Mouse (Mus musculus): Measurements from ENCODE around the gene Asb5. TPM values are rescaled to one million over a fixed set of nuclear protein-coding genes. Genes with fewer than 3 reads are reported as not detected.
A peak's percentile ranks its signal among the peaks of the same experiment; 100 is the strongest.

Asb5 gene
- polyA plus RNA-seq, 1 experiment, result 0.32 TPM

- 10% methylated on average over 7 of the region's 7 CpGs for WGBS
- DNase-seq (ENCODE audit: low read depth, low spot score), result peak; percentile 6
Measured at GRCm38 (mm10) chr8:54528571-54528970, 809 bp upstream of the Asb5 start.

GRCm38 (mm10) chr8:54535172-54535571, 5.8 kb downstream of the Asb5 start:
- 89% methylated on average over 5 of the region's 5 CpGs for WGBS

GRCm38 (mm10) chr8:54537285-54537684, 7.9 kb downstream of the Asb5 start:
- WGBS, result 89% methylated on average over 3 of the region's 3 CpGs
- DNase-seq (ENCODE audit: low read depth, low spot score), result no peak

More at GRCm38 (mm10) chr8:54535172-54535571, 5.8 kb downstream of the Asb5 start:
- DNase-seq (ENCODE audit: low read depth, low spot score), result no peak

GRCm38 (mm10) chr8:54541331-54541730, 12.0 kb downstream of the Asb5 start:
- no peak for DNase-seq (ENCODE audit: low read depth, low spot score)
- WGBS, result 60% methylated on average over 1 of the region's 1 CpGs

- WGBS, result 82% methylated on average over 6 of the region's 6 CpGs
- no peak for DNase-seq (ENCODE audit: low read depth, low spot score)
Measured at GRCm38 (mm10) chr8:54548383-54548782, 19.0 kb downstream of the Asb5 start.

- WGBS, result 69% methylated on average over 12 of the region's 12 CpGs
- no peak for DNase-seq (ENCODE audit: low read depth, low spot score)
Measured at GRCm38 (mm10) chr8:54550026-54550574, 20.7 kb downstream of the Asb5 start.

- whole genome bisulfite sequencing, result 71% methylated on average over 2 of the region's 2 CpGs
- DNase-seq (ENCODE audit: low read depth, low spot score), result no peak
Measured at GRCm38 (mm10) chr8:54554921-54555320, 25.5 kb downstream of the Asb5 start.

GRCm38 (mm10) chr8:54562137-54562536, 32.8 kb downstream of the Asb5 start:
- WGBS, result 52% methylated on average over 4 of the region's 4 CpGs
- no peak for DNase-seq (ENCODE audit: low read depth, low spot score)

- no peak for DNase-seq (ENCODE audit: low read depth, low spot score)
- WGBS, result 93% methylated on average over 1 of the region's 1 CpGs
Measured at GRCm38 (mm10) chr8:54565181-54565580, 35.8 kb downstream of the Asb5 start.

- DNase-seq (ENCODE audit: low read depth, low spot score), result no peak
- WGBS, result 82% methylated on average over 7 of the region's 7 CpGs
Measured at GRCm38 (mm10) chr8:54565603-54566260, 36.4 kb downstream of the Asb5 start.

GRCm38 (mm10) chr8:54567168-54567567, 37.8 kb downstream of the Asb5 start:
- 57% methylated on average over 2 of the region's 2 CpGs for WGBS
- DNase-seq (ENCODE audit: low read depth, low spot score), result no peak

GRCm38 (mm10) chr8:54570618-54571609, 41.5 kb downstream of the Asb5 start:
- DNase-seq (ENCODE audit: low read depth, low spot score), result no peak
- WGBS, result 70% methylated on average over 15 of the region's 15 CpGs

GRCm38 (mm10) chr8:54581436-54581835, 52.1 kb downstream of the Asb5 start:
- no peak for DNase-seq (ENCODE audit: low read depth, low spot score)
- 79% methylated on average over 3 of the region's 3 CpGs for WGBS

GRCm38 (mm10) chr8:54582886-54583285, 53.5 kb downstream of the Asb5 start:
- 35% methylated on average over 1 of the region's 1 CpGs for WGBS

GRCm38 (mm10) chr8:54594634-54595033, 65.3 kb downstream of the Asb5 start:
- 87% methylated on average over 5 of the region's 5 CpGs for WGBS
- DNase-seq (ENCODE audit: low read depth, low spot score), result no peak

More at GRCm38 (mm10) chr8:54582886-54583285, 53.5 kb downstream of the Asb5 start:
- no peak for DNase-seq (ENCODE audit: low read depth, low spot score)

GRCm38 (mm10) chr8:54596051-54596450, 66.7 kb downstream of the Asb5 start:
- DNase-seq (ENCODE audit: low read depth, low spot score), result no peak
- 74% methylated on average over 2 of the region's 2 CpGs for WGBS

GRCm38 (mm10) chr8:54596940-54597339, 67.6 kb downstream of the Asb5 start:
- no peak for DNase-seq (ENCODE audit: low read depth, low spot score)
- 75% methylated on average over 2 of the region's 2 CpGs for WGBS

- 88% methylated on average over 2 of the region's 2 CpGs for WGBS
- DNase-seq (ENCODE audit: low read depth, low spot score), result no peak
Measured at GRCm38 (mm10) chr8:54597386-54597785, 68.0 kb downstream of the Asb5 start.

- DNase-seq (ENCODE audit: low read depth, low spot score), result no peak
Measured at GRCm38 (mm10) chr8:54600671-54601251, 71.4 kb downstream of the Asb5 start, which contains the start of gene Spata4. Gene Spata4, plus strand, starts transcription at chr8:54600781.

GRCm38 (mm10) chr8:54603440-54603839, 74.1 kb downstream of the Asb5 start:
- WGBS, result 71% methylated on average over 4 of the region's 4 CpGs
- DNase-seq (ENCODE audit: low read depth, low spot score), result no peak

More at GRCm38 (mm10) chr8:54600671-54601251, 71.4 kb downstream of the Asb5 start, which contains the start of gene Spata4:
- 16% methylated on average over 21 of the region's 21 CpGs for WGBS

All from large intestine, adult 2 months (tissue).